Mouse (Mus musculus) lung, postnatal 14 days (tissue): Measurements from ENCODE around the gene Agtrap.
A peak's percentile ranks its signal among the peaks of the same experiment; 100 is the strongest.
"Not testable (repeated sequence)": the region's sequence is repeated elsewhere in the genome, so short reads cannot be mapped to it uniquely, and the experiment has no call there.

ENCODE experiments used
- DNase-seq: peaks from one replicate; pipeline ENCODE4 v3.0.0; 2021

Agtrap gene

GRCm38 (mm10) chr4:148044113-148044512, 43.7 kb downstream of the Agtrap start:
- DNase-seq = no peak

- DNase-seq = not testable (repeated sequence)
These were observed 44.5 kb downstream of the Agtrap start for GRCm38 (mm10) chr4:148043327-148043726.

GRCm38 (mm10) chr4:148041611-148042191, 46.1 kb downstream of the Agtrap start:
- DNase-seq = peak; percentile 32

- DNase-seq = peak; percentile 82
These were observed 46.8 kb downstream of the Agtrap start for GRCm38 (mm10) chr4:148040933-148041610.

- DNase-seq = no peak
These were observed 47.6 kb downstream of the Agtrap start for GRCm38 (mm10) chr4:148040029-148040830.

GRCm38 (mm10) chr4:148039254-148040028, 48.4 kb downstream of the Agtrap start:
- DNase-seq = no peak

GRCm38 (mm10) chr4:148038600-148039253, 49.1 kb downstream of the Agtrap start, which contains the start of the genes Clcn6 and Mthfr:
Clcn6 (minus strand) TSS chr4:148038821.
Mthfr (plus strand) TSS chr4:148039077.
- DNase-seq = peak; percentile 100

- no peak for DNase-seq
These were observed 49.7 kb downstream of the Agtrap start for GRCm38 (mm10) chr4:148038079-148038599.

- no peak for DNase-seq
These were observed 52.4 kb downstream of the Agtrap start for GRCm38 (mm10) chr4:148035440-148035839.

- DNase-seq = no peak
These were observed 53.9 kb downstream of the Agtrap start for GRCm38 (mm10) chr4:148033858-148034410.

GRCm38 (mm10) chr4:148030506-148030905, 57.3 kb downstream of the Agtrap start:
- no peak for DNase-seq

- no peak for DNase-seq
These were observed 58.5 kb downstream of the Agtrap start for GRCm38 (mm10) chr4:148029297-148029696.
